Mouse (Mus musculus) R1 (cell line): ENCODE measurements around the gene Prl7b1.

ENCODE experiments used
- DNase-seq: peaks from one replicate; pipeline ENCODE4 v3.0.0-alpha.2; 2018; ENCODE audit warnings: low read depth, low spot score

Prl7b1 gene

DNA sequence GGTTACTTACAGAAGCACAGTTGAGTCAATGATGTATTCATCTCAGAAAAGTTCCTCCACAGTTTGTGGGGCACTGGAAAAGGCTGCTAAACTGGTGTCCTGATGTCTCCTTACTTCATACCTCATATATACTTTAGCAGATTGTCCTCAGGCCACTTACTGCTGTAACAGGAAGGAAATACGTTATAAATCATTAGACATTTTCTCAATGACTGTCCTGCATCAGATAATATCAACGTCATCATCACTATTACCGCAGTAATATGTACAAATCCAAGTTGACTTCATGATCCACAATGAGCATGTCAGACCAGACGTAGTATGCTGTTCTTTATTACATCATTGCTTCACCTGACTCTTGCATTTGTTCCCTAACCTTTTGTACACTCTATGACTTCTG is at the start of gene Prl7b1:
Gene Prl7b1 (minus strand): TSS at position 101 of the 400 bp plus-strand sequence.
- DNase-seq: no peak

DNA sequence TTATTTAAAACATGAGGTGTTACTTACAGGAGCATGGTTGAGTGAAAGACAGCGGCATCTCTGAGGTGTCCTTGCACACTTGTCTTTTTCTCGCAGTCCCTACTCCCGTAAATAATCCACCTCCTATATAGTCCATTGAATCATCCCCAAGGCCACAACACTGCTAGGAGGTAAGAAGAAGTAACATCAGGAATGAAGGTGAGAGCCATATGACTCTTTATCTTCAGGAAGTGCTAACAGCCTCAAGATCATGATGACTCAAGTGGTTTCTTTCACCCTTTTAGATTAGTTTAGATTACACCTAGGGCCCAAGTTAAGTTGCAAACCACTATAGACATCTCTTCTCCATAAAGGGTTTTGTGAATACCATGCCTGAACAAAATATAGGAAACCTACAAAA is 32.0 kb upstream of the Prl7b1 start, which contains the start of gene Prl7a1:
Gene Prl7a1 (minus strand): TSS at position 101 of the 400 bp plus-strand sequence.
- DNase-seq: no peak

GRCm38 (mm10) chr13:27582071-27582470 is 28.3 kb downstream of the Prl7b1 start, which contains the start of gene Prl8a1:
Prl8a1 (minus strand) TSS chr13:27582171.
- DNase-seq: no peak

- no peak for DNase-seq
Measured at GRCm38 (mm10) chr13:27564506-27564905, 45.9 kb downstream of the Prl7b1 start, which contains the start of gene Prl8a9. Prl8a9 (minus strand) TSS chr13:27564606.

- DNase-seq: no peak
Measured at GRCm38 (mm10) chr13:27553336-27553735, 57.0 kb downstream of the Prl7b1 start.
